Mouse (Mus musculus): ENCODE results near the gene Fbxw10. TPM values are rescaled to one million over a fixed set of nuclear protein-coding genes. Genes with fewer than 3 reads are reported as not detected.

The Fbxw10 gene
- polyA plus RNA-seq, 1 experiment = not detected

GRCm38 (mm10) chr11:62873479-62873878 lies 26.6 kb downstream of the Fbxw10 start:
- TF ChIP-seq TCF3 (IDR thresholded peaks at IDR 0.05; ENCODE audit: insufficient read length, low read depth) = no peak
- no peaks in the 10 kb centered on the region for H3K79me2 ChIP-seq (ENCODE audit: control insufficient read depth, insufficient read depth)

GRCm38 (mm10) chr11:62875696-62876095 lies 28.8 kb downstream of the Fbxw10 start:
- Histone ChIP-seq H3K4me3 (no peak overlapping the region), H3ac (ENCODE audit: control insufficient read depth, insufficient read length) (no peak overlapping the region), H3K79me2 (ENCODE audit: control insufficient read depth, insufficient read depth) (peaks cover 12% of the 10 kb centered on the region), H3K36me3 (ENCODE audit: control insufficient read depth, insufficient read depth) (no peaks in the 10 kb centered on the region), H3K4me2 (ENCODE audit: low read depth) (no peak overlapping the region), H3K27me3 (ENCODE audit: control insufficient read depth, insufficient read depth, insufficient read length) (no peaks in the 10 kb centered on the region)
- TF ChIP-seq POLR2AphosphoS2 (IDR thresholded peaks at IDR 0.05; ENCODE audit: insufficient read length, low read depth) (no peak), REST (IDR thresholded peaks at IDR 0.05; ENCODE audit: insufficient read depth, insufficient read length) (no peak), MYOD1 (IDR thresholded peaks at IDR 0.05; ENCODE audit: control insufficient read depth in 1 of 3, insufficient read length in 2 of 3, low read depth in 2 of 3) (no peak), MYOG (IDR thresholded peaks at IDR 0.05; ENCODE audit: control insufficient read depth in 1 of 3, insufficient read depth in 1 of 3, insufficient read length in 2 of 3, low read depth in 2 of 3) (no peak)

More at GRCm38 (mm10) chr11:62873479-62873878, 26.6 kb downstream of the Fbxw10 start:
- no peak overlapping the region for H3K4me3 ChIP-seq
- no peaks in the 10 kb centered on the region for H3K36me3 ChIP-seq (ENCODE audit: control insufficient read depth, insufficient read depth)
- H3K4me2 ChIP-seq (ENCODE audit: low read depth) = no peak overlapping the region
- peaks cover 4% of the 10 kb centered on the region for H3K27me3 ChIP-seq (ENCODE audit: control insufficient read depth, insufficient read depth, insufficient read length)
- H3ac ChIP-seq (ENCODE audit: control insufficient read depth, insufficient read length) = no peak overlapping the region

- Histone ChIP-seq H3K4me3 (no peak overlapping the region), H3K27me3 (ENCODE audit: control insufficient read depth, insufficient read depth, insufficient read length) (no peaks in the 10 kb centered on the region), H3ac (ENCODE audit: control insufficient read depth, insufficient read length) (no peak overlapping the region), H3K79me2 (ENCODE audit: control insufficient read depth, insufficient read depth) (peaks cover 17% of the 10 kb centered on the region), H3K36me3 (ENCODE audit: control insufficient read depth, insufficient read depth) (no peaks in the 10 kb centered on the region), H3K4me2 (ENCODE audit: low read depth) (no peak overlapping the region)
- TF ChIP-seq E2F4 (IDR thresholded peaks at IDR 0.05; ENCODE audit: insufficient read depth) = no peak
- TF ChIP-seq MYOG (IDR thresholded peaks at IDR 0.05; ENCODE audit: control insufficient read depth in 1 of 3, insufficient read depth in 1 of 3, insufficient read length in 2 of 3, low read depth in 2 of 3) = no peak
- TF ChIP-seq MAX (IDR thresholded peaks at IDR 0.05; ENCODE audit: low read depth) = no peak
- TF ChIP-seq SRF (IDR thresholded peaks at IDR 0.05; ENCODE audit: control insufficient read depth, insufficient read length, low read depth) = no peak
- TF ChIP-seq USF1 (IDR thresholded peaks at IDR 0.05; ENCODE audit: low read depth) = no peak
- TF ChIP-seq POLR2AphosphoS2 (IDR thresholded peaks at IDR 0.05; ENCODE audit: insufficient read length, low read depth) = no peak
- no peak for TF ChIP-seq TCF12 (IDR thresholded peaks at IDR 0.05; ENCODE audit: insufficient read depth, poor library complexity, severe bottlenecking)
Measured at GRCm38 (mm10) chr11:62876445-62876844, 29.6 kb downstream of the Fbxw10 start.

- TF ChIP-seq MAX (IDR thresholded peaks at IDR 0.05; ENCODE audit: low read depth) (no peak), E2F4 (IDR thresholded peaks at IDR 0.05; ENCODE audit: insufficient read depth) (no peak), POLR2AphosphoS2 (IDR thresholded peaks at IDR 0.05; ENCODE audit: insufficient read length, low read depth) (no peak), MYOD1 (IDR thresholded peaks at IDR 0.05; ENCODE audit: control insufficient read depth in 1 of 3, insufficient read length in 2 of 3, low read depth in 2 of 3) (no peak), SRF (IDR thresholded peaks at IDR 0.05; ENCODE audit: control insufficient read depth, insufficient read length, low read depth) (no peak), MYOG (IDR thresholded peaks at IDR 0.05; ENCODE audit: control insufficient read depth in 1 of 3, insufficient read depth in 1 of 3, insufficient read length in 2 of 3, low read depth in 2 of 3) (no peak), CEBPB (IDR thresholded peaks at IDR 0.05; ENCODE audit: insufficient read depth, poor library complexity, severe bottlenecking) (no peak), TCF12 (IDR thresholded peaks at IDR 0.05; ENCODE audit: insufficient read depth, poor library complexity, severe bottlenecking) (no peak), USF1 (IDR thresholded peaks at IDR 0.05; ENCODE audit: low read depth) (no peak), TCF3 (IDR thresholded peaks at IDR 0.05; ENCODE audit: insufficient read length, low read depth) (no peak), POLR2A (IDR thresholded peaks at IDR 0.05; ENCODE audit: insufficient read length, low read depth) (no peak), REST (IDR thresholded peaks at IDR 0.05; ENCODE audit: insufficient read depth, insufficient read length) (no peak)
- Histone ChIP-seq H3K4me3 (no peak overlapping the region), H3K36me3 (ENCODE audit: control insufficient read depth, insufficient read depth) (peaks cover 5% of the 10 kb centered on the region)
Measured at GRCm38 (mm10) chr11:62877391-62877790, 30.5 kb downstream of the Fbxw10 start.

GRCm38 (mm10) chr11:62878728-62879127 lies 31.9 kb downstream of the Fbxw10 start:
- H3ac ChIP-seq (ENCODE audit: control insufficient read depth, insufficient read length) = no peak overlapping the region
- H3K27me3 ChIP-seq (ENCODE audit: control insufficient read depth, insufficient read depth, insufficient read length) = no peaks in the 10 kb centered on the region
- H3K4me2 ChIP-seq (ENCODE audit: low read depth) = peak overlapping the region; percentile 48

More at GRCm38 (mm10) chr11:62877391-62877790, 30.5 kb downstream of the Fbxw10 start:
- no peaks in the 10 kb centered on the region for H3K27me3 ChIP-seq (ENCODE audit: control insufficient read depth, insufficient read depth, insufficient read length)
- no peak overlapping the region for H3ac ChIP-seq (ENCODE audit: control insufficient read depth, insufficient read length)
- no peak overlapping the region for H3K4me2 ChIP-seq (ENCODE audit: low read depth)
- peaks cover 17% of the 10 kb centered on the region for H3K79me2 ChIP-seq (ENCODE audit: control insufficient read depth, insufficient read depth)

More at GRCm38 (mm10) chr11:62878728-62879127, 31.9 kb downstream of the Fbxw10 start:
- H3K36me3 ChIP-seq (ENCODE audit: control insufficient read depth, insufficient read depth) = peaks cover 5% of the 10 kb centered on the region
- no peak for TF ChIP-seq POLR2AphosphoS2 (IDR thresholded peaks at IDR 0.05; ENCODE audit: insufficient read length, low read depth)
- TF ChIP-seq E2F4 (IDR thresholded peaks at IDR 0.05; ENCODE audit: insufficient read depth) = no peak
- TF ChIP-seq CEBPB (IDR thresholded peaks at IDR 0.05; ENCODE audit: insufficient read depth, poor library complexity, severe bottlenecking) = no peak
- no peak for TF ChIP-seq REST (IDR thresholded peaks at IDR 0.05; ENCODE audit: insufficient read depth, insufficient read length)
- no peak for TF ChIP-seq TCF12 (IDR thresholded peaks at IDR 0.05; ENCODE audit: insufficient read depth, poor library complexity, severe bottlenecking)
- TF ChIP-seq USF1 (IDR thresholded peaks at IDR 0.05; ENCODE audit: low read depth) = no peak
- TF ChIP-seq SRF (IDR thresholded peaks at IDR 0.05; ENCODE audit: control insufficient read depth, insufficient read length, low read depth) = no peak
- TF ChIP-seq TCF3 (IDR thresholded peaks at IDR 0.05; ENCODE audit: insufficient read length, low read depth) = no peak
- no peak for TF ChIP-seq MAX (IDR thresholded peaks at IDR 0.05; ENCODE audit: low read depth)
- TF ChIP-seq MYOG (IDR thresholded peaks at IDR 0.05; ENCODE audit: control insufficient read depth in 1 of 3, insufficient read depth in 1 of 3, insufficient read length in 2 of 3, low read depth in 2 of 3) = no peak
- no peak for TF ChIP-seq MYOD1 (IDR thresholded peaks at IDR 0.05; ENCODE audit: control insufficient read depth in 1 of 3, insufficient read length in 2 of 3, low read depth in 2 of 3)
- no peak for TF ChIP-seq POLR2A (IDR thresholded peaks at IDR 0.05; ENCODE audit: insufficient read length, low read depth)
- H3K4me3 ChIP-seq = peak overlapping the region; percentile 67
- peaks cover 17% of the 10 kb centered on the region for H3K79me2 ChIP-seq (ENCODE audit: control insufficient read depth, insufficient read depth)

All from myocyte (in vitro differentiated cells).